Mouse (Mus musculus): ENCODE measurements around the gene Abcf1.
A peak's percentile ranks its signal among the peaks of the same experiment; 100 is the strongest.
"Not testable (repeated sequence)": the region's sequence is repeated elsewhere in the genome, so short reads cannot be mapped to it uniquely, and the experiment has no call there.

Gene Abcf1

DNA sequence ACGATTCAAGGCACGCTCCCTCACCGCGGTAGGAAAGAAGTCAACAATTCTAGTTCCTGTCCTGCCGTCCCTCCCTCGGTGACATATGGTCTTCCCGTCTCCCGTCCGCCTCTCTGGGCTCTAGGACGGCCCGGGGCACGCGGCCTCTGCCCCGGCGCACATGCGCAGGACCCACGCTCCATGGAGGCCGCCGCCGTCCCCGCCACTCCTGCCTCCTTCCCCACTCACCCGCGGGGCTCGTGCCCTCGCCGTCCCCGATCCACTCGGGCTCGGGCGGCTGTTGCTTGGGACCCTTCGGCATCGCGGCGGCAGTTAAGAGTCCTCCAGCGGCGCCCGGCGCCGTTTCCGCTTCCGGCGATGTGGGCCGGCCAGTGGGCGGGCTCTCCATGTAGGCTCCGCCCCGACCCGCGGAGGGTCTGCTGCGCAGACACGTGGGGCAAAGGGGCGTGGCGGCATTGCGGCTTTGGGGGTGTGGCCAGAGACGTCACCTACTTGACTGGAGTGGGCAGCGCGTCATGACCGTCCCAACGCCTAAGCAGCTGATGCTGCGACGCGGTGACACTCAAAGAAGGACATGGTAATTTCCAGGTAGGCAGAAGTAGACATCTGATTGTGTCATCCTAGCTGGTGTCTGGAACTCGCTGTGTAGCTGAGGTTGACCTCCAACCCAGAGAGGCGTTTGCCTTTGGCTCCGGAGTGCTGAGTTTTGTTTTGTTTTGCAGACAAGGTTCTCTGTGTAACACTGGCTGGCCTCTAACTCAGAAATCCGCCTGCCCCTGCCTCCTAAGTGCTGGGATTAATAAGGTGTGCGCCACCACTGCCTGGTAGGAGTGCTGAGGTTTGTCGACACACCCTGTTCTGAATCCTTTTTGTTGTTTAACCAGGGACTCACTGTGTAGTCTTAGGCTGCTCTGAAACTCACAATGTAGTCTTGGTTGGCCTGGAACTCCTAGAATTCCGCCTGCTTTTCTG lies at the start of gene Abcf1:
Abcf1 (minus strand) TSS at position 344 of the 972 bp plus-strand sequence.
- DNase-seq (ENCODE audit: low spot score in 2 of 2), result peak; percentile 98 to 99

- DNase-seq (ENCODE audit: low spot score in 2 of 2), result no peak
These were observed 49.4 kb upstream of the Abcf1 start for GRCm38 (mm10) chr17:36018979-36019378.

- DNase-seq (ENCODE audit: low spot score in 2 of 2), result no peak
These were observed 47.5 kb upstream of the Abcf1 start for GRCm38 (mm10) chr17:36017046-36017445.

- no peak for DNase-seq (ENCODE audit: low spot score in 2 of 2)
These were observed 45.4 kb upstream of the Abcf1 start for GRCm38 (mm10) chr17:36014977-36015376.

DNA sequence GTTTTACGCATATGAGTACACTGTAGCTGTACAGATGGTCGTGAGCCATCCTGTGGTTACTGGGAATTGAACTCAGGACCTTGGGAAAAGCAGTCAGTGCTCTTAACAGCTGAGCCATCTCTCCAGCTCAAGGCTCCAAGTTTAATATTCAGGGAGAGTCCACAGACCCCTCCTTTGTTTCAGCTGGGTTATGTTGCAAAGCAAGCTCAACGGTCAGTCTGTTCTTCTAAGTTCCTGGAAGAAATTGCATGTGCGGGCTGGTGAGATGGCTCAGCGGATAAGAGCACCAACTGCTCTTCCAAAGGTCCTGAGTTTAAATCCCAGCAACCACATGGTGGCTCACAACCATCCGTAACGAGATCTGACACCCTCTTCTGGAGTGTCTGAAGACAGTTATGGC lies 34.8 kb upstream of the Abcf1 start:
- DNase-seq (ENCODE audit: low spot score in 2 of 2), result not testable (repeated sequence)

DNA sequence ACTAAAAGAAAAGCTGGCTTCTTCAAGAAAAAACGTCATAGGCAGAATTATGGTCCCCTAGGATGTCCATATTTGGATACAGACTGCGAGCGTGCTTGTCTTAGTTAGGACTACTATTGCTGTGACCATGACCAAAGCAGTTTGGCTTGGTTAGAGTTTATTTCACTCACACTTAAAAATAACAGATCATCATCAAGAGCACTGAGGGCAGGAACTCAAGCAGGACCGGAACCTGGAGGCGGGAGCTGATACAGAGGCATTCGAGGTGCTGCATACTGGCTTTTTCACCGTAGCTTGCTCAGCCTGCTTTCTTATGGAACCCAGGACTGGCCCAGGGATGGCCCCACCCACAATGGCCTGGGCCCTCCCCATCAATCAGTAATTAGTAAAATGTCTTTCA lies 33.8 kb upstream of the Abcf1 start:
- DNase-seq (ENCODE audit: low spot score in 2 of 2), result no peak

GRCm38 (mm10) chr17:36001966-36002365 lies 32.4 kb upstream of the Abcf1 start:
- no peak for DNase-seq (ENCODE audit: low spot score in 2 of 2)

DNA sequence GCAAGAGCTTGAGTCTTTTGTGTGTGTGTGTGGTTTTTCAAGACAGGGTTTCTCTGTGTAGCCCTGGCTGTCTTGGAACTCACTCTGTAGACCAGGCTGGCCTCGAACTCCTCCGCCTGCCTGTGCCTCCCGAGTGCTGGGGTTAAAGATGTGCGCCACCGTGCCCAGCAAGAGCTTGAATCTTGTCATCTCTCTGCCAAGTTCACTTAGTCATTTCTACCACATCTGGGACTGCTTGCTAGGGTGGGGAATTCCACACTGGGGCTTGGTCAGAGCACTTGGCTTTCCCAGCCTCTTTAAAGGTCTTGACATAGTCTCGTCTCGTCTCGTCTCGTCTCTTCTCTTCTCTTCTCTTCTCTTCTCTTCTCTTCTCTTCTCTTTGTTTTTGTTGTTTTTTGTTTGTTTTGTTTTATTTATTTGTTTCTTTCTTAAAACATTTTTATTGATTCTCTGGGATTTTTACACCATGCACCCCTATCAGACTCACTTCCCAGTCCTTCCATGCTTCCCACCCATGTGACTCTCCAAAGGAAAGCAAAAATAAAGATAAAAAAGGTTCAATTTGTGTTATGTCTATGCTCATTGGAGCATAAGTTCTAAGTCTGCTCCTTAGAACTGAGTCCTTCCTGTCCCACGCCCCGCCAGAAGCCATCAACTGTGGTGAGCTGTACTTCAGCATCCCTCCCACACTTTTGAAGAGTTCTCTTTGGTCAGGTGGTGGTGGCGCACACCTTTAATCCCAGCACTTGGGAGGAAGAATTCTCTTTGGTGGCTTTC lies 31.7 kb upstream of the Abcf1 start:
- no peak for DNase-seq (ENCODE audit: low spot score in 2 of 2)

DNA sequence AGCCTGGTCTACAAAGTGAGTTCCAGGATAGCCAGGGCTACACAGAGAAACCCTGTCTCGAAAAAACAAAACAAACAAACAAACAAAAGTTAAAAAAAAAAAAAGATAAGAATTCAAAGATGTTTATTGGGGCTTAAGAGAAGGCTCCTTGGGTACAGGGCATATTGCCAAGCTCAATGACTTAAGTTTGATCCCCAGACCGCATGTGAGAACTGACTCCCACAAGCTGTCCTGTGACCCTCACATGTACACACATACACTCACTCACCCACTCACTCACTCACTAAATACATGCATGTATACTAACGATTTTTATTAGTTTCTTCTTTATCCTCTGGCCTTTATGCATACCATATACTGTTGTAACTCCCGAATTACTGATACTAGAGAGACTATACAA lies 30.8 kb upstream of the Abcf1 start:
- DNase-seq (ENCODE audit: low spot score in 2 of 2), result no peak

- DNase-seq (ENCODE audit: low spot score in 2 of 2), result no peak
These were observed 29.8 kb upstream of the Abcf1 start for GRCm38 (mm10) chr17:35999356-35999755.

- DNase-seq (ENCODE audit: low spot score in 2 of 2), result no peak
These were observed 29.2 kb upstream of the Abcf1 start for GRCm38 (mm10) chr17:35998545-35999305.

- DNase-seq (ENCODE audit: low spot score in 2 of 2), result no peak
These were observed 28.4 kb upstream of the Abcf1 start for GRCm38 (mm10) chr17:35997713-35998510.

- peak; percentile 87 to 95 for DNase-seq (ENCODE audit: low spot score in 2 of 2)
These were observed 27.4 kb upstream of the Abcf1 start for GRCm38 (mm10) chr17:35996949-35997348.

- DNase-seq (ENCODE audit: low spot score in 2 of 2), result no peak
These were observed 25.3 kb upstream of the Abcf1 start for GRCm38 (mm10) chr17:35994879-35995240.

- peak; percentile 68 to 70 for DNase-seq (ENCODE audit: low spot score in 2 of 2)
These were observed 24.8 kb upstream of the Abcf1 start for GRCm38 (mm10) chr17:35994175-35994878.

DNA sequence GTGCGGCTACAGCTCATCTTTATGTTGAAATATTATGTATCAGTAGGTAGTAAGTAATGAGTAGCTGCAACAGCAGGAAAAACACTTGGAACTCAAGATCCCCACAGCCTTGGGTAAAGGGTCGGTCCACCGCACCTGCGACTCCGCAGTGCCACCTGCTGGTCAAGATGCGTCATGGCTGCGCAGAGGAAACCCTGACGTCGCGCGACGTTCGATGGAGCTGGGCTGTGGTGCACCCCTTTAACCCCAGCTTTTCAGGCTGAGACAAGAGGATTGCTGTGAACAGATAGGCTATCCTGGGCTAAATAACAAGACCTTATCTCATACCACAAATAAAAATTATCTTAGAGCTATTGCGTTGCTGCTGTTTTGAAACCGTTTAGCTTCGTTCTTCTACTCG lies 24.1 kb upstream of the Abcf1 start:
- DNase-seq (ENCODE audit: low spot score in 2 of 2), result peak; percentile 74 to 84

- DNase-seq (ENCODE audit: low spot score in 2 of 2), result no peak
These were observed 22.2 kb upstream of the Abcf1 start for GRCm38 (mm10) chr17:35991781-35992180.

DNA sequence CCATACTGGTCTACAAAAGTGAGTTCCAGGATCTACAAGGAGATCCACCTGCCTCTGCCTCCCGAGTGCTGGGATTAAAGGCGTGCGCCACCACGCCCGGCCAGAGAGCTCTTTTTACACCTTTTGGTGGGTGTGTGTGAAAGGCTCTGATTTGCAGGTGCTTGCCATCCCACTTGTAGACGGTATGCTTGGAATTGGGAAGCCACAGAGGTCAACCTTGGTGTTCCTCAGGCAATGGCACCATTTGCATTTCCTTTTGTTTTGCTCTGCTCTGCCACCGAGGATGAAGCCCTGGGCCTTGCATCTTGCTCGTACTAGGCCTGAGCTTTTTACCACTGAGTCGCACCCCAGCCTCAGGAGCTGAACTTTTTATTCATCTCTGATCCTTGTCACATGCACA lies 12.2 kb upstream of the Abcf1 start:
- no peak for DNase-seq (ENCODE audit: low spot score in 2 of 2)

DNA sequence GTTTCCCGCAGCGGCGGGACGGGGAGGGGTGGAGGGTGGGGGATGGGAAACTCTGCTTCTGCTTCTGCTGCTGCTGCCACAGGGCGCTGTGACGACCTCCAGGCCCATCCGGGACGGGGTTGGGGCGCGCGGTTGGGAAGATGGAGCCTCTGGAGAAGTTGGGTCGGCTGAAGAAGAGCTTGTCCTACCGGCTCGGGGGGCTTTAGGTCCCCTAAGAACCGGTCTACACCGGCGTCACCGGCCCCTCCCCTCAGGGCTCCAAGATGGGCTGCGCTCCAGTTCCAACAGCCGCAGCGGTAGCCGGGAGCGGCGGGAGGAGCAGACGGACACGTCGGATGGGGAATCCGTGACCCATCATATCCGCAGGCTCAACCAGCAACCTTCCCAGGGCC lies 10.8 kb upstream of the Abcf1 start:
- peak; percentile 52 to 67 for DNase-seq (ENCODE audit: low spot score in 2 of 2)

All from urinary bladder, postnatal 4 days (tissue).